Mouse (Mus musculus) kidney, postnatal 10 days (tissue): ENCODE measurements at regions not wholly inside any gene's neighbourhood (a gene's known extent, or its start where the extent isn't known, plus 50 kb on each side); places are given as distances from the start of the nearest gene placed in this dataset.
"Not testable (repeated sequence)": the region's sequence is repeated elsewhere in the genome, so short reads cannot be mapped to it uniquely, and the experiment has no call there.

Experiments used
- DNase-seq: peaks from one replicate; pipeline ENCODE4 v3.0.0; 2021; ENCODE audit warnings: mixed read lengths

DNA sequence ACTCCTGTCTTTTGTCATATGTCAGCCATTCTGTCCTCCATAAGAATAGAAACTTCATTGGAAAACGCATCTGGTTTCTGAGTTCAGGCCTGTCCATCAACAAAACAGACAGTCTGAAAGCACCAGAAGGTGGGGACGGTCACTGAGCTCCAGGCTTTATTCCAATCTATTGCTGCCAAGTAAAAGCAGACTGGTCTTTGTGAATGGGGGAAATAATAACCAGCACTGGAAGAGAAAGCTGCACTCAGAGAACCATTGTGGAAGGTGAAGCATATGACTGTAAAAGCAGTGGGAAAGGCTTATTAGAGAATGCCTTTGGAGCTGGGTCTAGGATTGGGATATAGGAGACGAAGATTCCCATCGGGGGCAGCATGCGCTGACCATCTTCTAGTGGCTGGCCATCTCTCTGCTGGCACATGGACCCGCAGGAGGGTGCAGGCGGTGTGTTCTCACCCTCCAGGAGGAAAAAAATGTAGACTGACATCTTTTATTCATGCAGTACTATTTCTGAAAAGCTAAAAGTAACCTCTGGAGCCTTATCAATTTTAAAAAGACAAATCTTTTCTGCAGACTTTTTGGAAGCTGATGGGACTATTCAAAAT lies 1638.0 kb downstream of the Car8 start:
- no peak for DNase-seq

DNA sequence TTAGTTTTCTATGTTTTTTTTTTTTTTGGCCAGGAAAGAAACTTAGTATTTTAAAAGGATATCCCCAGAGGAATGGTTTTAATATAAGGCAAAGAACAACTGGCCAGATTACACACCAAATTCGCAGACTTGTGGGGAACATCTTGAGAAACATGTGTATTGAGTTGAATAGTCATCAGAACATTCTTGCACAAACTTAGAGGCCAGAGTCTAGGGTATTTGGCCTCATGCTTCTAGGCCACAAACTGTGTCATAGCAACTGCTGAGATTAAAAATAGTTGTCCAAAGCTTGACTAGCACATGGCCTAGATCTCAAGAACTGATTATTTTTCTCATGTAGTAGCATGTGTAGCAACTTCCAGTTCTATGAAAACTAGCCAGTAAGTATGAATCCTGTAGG lies 1642.5 kb downstream of the Car8 start:
- no peak for DNase-seq

DNA sequence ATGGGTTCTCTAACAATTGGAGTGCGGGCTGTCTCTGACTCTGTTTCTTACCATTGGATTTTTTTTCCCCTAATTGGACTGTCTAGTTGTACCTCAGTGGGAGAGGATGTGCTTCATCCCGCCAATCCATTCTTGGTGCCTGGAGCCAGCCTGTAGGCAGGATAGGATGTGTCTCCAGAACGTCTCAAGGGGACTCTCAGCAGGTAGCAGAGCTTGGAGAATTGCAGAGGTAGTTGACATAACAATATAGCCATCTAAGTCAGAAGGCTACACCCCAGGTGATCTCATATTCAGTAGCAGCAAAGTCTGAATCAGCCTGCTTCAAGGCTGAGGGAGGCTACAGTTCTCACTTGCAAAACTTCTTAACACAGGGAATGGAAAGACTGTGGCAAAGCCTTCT lies 1646.0 kb downstream of the Car8 start:
- DNase-seq = not testable (repeated sequence)

DNA sequence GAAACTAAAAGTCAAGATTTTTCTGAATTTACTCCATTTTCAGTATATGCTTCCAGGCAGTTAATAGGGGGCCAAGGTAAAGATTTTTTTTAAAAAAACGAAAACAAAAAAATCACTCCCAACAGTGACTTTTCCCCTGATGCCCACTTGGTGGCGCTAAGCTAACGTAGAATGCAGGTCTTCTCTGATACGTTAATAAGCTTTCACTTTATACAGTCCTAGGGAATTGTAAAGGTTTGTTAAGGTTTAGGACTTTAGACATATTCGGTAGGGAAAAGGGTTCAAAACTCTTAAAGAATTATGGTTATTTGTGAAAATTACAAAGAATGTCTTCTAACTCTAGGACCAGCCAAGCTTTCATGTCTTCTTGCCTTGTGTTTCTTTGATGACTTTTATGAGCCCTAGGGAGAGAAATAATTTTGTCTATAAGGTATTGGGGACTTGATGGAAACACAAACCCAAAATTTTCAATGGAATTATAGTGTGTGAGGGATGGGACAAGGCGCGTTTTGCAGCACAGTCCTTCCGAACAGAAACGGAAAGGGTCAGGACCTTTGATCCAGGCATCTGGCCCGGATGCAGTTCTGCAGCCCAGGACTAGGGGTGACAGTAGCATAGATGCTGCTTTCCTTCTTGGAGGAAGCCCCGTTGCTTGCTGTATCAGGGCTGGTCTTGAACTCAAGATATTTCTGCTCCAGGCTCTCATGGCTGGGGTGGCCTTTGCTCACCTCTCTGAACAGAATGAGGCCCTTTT lies 1677.1 kb downstream of the Car8 start:
- DNase-seq = peak; percentile 56

DNA sequence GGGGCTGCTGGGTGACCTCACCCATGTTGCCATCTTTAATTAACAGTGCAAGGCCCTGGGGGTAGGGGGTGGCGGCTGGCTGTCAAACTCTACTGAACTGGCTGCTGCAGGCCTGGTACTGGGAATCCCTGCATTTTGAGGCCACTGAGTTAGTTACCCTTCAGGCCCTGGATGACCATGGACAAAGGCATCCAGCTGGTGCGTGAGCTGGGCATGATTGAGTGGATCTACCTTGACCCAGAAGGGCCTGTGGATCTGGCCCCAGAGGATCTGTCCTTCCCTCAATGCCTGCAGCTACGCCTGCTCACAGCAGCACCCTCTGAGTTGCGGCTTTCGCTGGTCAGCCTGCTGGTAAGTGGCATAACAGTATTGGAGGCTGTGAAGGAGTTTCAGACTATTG lies 1699.2 kb downstream of the Car8 start:
- no peak for DNase-seq

DNA sequence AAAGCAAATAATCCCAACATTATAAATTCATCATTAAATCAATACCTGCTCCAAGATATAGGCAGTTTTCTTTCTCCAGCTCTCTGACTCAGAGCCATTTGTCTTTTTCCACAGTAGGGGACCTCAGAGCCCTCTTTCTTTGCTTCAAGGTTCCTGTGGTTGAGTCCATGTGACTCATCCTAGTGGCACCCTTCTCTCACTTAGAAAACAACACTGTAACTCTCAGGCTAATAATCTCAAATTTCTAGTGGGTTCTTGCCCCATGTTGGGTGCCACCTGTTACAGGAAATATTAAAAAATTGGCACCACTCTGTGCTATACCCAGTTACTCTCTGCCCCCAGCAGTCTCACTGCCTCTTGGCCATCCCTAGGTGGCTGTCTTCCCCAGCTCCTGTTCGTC lies 1706.4 kb downstream of the Car8 start:
- DNase-seq = no peak

DNA sequence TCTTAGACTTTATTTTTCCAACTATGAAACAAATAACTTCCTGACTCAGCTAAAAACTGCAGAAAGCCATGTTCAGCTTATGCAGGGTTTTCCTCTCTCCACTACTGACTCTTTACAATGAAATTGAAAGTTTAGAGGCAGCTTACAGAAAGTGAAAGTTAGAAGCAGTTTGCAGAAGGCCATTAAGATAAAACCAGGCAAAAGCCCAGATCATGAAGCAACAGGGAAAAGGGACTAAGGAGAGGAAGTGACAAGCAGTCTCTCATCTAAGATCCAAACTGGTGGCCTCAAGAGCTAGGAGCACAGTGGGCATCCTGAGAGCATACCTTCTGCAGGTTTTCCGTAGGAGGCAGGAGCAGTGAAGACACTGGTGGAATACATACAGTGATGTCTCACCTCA lies 1721.2 kb downstream of the Car8 start:
- no peak for DNase-seq

DNA sequence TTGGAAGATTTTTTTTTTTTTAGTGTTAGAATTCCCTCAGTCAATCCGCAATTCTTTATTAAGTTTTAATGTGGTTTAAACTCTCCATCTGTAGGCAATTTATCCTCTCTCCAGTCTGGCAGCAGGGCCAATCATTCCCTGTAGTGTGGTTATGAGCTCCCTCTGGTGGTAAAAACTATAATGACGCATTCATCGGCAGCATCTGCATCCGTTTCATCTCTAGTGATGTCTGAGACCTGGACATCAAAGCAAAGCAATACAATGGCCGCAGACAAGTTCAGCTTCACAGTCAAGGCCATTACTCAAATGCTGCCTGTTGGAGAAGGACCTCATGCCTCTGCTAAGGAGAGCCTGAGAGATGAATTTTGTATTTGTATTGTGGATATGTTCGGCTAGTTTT lies 1721.7 kb upstream of the Impad1 start:
- DNase-seq = peak; percentile 72

DNA sequence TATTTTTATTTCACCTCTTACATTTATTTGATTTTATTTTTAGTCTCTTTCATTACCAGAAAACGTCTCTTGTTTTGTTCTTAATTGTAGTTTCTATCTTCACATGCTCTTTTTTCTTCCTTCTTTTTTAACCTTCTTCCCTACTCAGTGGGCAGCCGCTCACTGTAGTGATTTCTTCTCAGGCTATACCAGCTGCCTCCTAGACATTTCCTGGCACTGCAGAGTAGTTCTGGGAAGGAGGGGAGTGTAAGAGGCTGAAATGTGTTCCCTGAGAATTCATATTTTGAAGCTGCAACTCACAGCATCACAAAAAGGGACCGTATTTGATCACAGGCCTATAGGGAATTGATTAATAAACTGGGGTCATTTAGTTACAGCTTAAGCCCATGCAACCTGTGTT lies 1720.5 kb upstream of the Impad1 start:
- no peak for DNase-seq

DNA sequence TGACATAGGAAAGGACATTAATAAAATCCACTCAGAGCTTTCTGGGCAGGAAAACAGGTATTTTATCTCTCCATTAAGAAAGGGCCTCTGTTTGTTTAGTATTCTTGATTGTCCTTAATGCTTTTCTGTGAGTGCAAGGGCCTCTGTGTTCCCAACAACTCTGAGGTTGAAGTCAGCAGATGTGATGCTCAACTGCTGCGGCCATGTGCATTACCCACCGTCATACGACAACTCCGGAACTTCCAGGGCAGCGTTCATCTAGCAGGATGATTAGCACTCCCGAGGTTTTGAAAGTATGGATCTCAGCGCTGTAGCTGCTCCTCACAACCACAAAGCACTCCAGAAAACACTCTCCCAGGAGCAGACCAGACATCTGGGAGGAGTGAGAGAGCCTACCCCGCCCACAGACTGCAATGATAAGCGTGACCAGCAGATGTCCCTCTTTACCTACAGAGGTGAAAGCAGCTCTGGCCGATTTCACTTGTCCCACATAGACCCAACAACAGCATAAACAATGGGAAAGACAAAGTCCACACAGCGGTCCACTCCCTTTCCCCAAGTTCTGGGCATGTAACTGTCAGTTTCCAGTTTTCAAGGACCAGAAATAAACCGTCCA lies 1719.7 kb upstream of the Impad1 start:
- DNase-seq = peak; percentile 86

DNA sequence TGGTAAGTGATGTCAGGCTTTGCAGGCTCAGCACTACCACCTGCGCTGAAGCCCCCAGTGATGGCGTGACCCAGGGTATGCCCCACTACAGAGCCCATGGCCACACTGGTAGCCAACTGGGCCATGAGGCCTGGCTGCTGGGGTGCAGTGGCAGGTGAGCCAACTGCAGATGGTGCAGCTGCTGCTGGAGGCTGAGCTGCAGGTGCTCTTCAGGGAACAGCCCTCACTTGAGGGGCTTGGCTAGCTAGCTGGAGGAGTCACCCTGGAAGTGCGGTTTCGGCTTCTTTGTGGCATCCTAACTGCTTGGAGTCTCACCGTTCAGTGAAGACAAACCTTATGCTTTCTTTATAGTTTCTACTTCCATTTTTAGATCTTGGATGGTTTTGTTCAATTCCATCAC lies 1714.9 kb upstream of the Impad1 start:
- DNase-seq = no peak
